Mouse (Mus musculus): ENCODE results near the gene Ywhae.

Ywhae gene

GRCm38 (mm10) chr11:75736978-75737377 lies 4.3 kb downstream of the Ywhae start:
- intact Hi-C loops (cut with DNase I) = no loop called here

- intact Hi-C loops (cut with DNase I) = no loop called here
These were observed 5.3 kb downstream of the Ywhae start for GRCm38 (mm10) chr11:75737806-75738476.

DNA sequence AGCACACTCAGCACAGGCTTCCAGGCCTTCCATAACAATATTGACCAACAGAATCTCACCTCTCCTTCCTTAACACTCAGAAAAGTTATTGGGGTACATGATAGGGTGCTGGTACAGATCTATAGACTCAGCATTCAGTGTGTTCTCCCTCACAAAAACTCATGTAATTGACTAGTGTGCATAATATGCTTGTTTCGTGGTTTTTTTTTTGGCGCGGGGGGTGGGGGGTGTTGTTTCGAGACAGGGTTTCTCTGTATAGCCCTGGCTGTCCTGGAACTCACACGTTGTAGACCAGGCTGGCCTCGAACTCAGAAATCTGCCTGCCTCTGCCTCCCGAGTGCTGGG lies 5.8 kb downstream of the Ywhae start:
- intact Hi-C loops (cut with DNase I) = no loop called here

DNA sequence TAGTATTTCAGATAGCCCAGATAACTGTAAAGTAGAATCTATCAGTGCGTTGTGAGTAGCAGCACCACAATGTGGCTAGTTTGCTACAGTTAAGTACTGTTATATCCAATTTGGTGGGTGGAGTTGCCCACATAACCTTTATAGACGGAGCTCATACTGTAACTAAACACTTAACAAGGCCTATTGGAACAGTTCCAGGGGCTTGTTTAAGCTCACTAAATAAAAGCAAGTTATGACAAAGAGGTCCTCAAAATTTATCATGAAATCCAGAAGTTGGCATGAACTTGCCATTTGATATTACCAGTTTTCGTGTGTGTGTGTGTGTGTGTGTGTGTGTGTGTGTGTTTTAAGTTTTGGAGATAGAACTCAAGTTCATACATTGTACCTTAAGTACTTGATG lies 7.5 kb downstream of the Ywhae start:
- intact Hi-C loops (cut with DNase I) = no loop called here

- intact Hi-C loops (cut with DNase I) = no loop called here
These were observed 8.9 kb downstream of the Ywhae start for GRCm38 (mm10) chr11:75741615-75742014.

GRCm38 (mm10) chr11:75744761-75745160 lies 12.1 kb downstream of the Ywhae start:
- intact Hi-C loops (cut with DNase I) = no loop called here

- intact Hi-C loops (cut with DNase I) = no loop called here
These were observed 17.9 kb downstream of the Ywhae start for GRCm38 (mm10) chr11:75750537-75750936.

DNA sequence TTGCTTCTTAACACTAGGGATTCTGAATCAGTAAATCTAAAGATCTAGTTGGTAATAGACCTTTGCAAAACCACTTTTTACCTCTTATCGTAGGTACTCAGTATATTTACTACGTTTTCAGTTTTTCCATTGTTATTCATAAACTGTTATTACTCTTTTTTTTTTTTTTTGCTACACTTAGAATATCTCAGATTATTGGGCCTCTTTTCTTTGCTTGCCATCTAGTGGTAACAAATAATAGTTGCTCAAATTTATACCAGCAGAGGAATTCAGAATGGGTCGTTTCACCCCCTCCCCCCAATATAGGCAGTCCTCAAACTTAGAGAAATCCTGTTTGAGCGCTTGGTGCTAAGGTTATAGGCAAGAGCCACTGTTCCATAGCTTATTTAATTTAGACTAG lies 18.4 kb downstream of the Ywhae start:
- intact Hi-C loops (cut with DNase I) = no loop called here

DNA sequence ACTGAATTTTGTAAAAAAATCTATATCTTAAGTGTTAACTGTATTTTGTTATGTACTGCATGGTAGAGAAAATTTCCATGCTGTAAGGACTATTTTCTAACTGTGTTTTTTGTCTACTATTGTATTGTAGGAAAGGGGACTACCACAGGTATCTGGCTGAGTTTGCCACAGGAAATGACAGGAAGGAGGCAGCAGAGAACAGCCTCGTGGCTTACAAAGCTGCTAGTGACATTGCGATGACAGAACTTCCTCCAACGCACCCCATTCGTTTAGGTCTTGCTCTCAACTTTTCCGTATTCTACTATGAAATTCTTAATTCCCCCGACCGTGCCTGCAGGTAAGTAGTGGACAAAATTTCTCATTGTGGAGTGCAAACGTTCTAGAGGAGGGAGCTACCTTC lies 24.0 kb downstream of the Ywhae start:
- intact Hi-C loops (cut with DNase I) = no loop called here

GRCm38 (mm10) chr11:75758553-75758952 lies 25.9 kb downstream of the Ywhae start:
- intact Hi-C loops (cut with DNase I) = no loop called here

- intact Hi-C loops (cut with DNase I) = no loop called here
These were observed 28.1 kb downstream of the Ywhae start for GRCm38 (mm10) chr11:75760785-75761184.

GRCm38 (mm10) chr11:75762708-75763107 lies 30.0 kb downstream of the Ywhae start:
- intact Hi-C loops (cut with DNase I) = no loop called here

- intact Hi-C loops (cut with DNase I) = no loop called here
These were observed 31.9 kb downstream of the Ywhae start for GRCm38 (mm10) chr11:75764521-75765023.

- intact Hi-C loops (cut with DNase I) = no loop called here
These were observed 32.5 kb downstream of the Ywhae start for GRCm38 (mm10) chr11:75765161-75765560.

DNA sequence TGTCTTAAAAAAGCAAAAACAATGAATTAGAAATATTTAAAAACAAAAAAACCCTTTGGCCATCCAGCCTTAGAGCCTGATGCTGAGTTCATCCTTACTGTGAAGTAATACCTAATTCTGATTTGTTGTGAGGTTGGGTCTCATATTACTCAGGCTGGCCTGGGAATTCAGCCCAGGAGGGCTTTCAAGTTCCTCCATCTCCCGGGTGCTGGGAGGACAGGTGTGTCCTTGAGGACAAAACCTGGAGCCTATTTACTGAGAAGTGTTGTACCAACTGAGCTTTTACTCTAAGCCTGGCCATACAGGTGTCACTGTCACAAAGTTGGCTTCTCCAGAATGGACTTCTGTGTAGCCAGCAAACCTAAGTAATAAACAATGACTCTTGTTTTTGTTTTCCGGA lies 34.3 kb downstream of the Ywhae start:
- intact Hi-C loops (cut with DNase I) = no loop called here

DNA sequence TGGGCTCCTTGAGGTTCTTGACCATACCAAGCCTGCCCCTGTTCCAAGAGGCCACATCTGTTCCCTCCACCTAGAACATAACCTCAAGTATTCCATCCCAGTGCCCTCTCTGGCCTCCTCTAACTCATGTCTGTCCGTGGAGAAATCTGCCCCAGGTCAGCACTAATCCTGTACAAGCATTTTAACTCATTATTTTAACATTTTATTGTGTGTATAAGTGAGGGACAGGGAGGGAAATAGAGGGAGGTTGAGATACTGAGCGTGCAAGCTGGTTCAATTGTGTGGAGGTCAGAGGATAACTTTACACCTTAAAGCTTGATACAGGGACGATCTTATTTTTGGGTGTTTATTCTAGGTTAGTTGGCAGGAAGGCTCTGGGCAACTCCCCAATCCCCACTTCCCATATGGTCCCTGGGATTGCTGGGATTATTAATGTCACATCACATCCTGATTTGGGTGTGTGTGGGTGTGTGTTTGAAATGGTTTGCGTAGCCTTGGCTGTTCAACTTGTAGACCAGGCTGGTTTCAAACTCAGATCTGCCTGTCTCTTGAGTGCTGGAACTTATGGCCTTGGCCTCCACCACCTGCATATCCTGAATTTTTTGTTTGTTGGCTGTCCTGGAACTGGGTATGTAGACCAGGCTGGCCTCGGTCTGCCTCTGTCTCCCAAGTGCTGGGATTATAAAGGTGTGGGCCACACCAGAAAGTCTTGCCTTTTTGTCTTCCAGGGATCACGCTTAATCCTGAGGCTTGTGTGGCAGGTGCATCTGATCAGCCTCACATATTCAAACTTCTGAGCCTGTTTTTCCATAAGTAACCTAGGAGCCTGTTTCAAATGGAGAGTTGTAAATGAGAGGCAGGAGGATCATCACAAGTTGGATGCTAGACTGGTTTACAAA lies 35.7 kb downstream of the Ywhae start:
- intact Hi-C loops (cut with DNase I) = no loop called here

DNA sequence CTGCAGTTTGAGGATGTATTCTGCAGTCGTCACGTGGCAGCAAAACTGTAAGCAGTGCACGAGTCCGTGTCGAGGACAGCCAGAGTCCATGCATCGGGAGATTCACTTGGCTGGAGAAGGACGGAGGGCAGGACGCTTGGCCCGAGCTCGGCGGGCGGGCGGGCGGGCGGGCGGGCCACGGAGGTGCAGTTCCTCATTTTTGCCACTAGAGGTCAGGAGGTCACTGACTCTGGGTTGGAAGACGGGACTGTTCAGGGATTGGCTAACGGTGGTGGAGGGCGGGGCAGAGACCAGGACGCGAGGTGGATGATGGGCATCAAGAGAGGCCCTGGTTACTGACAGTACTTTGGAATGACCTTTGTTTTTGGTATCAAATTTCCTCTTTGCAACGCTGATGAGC lies 36.5 kb downstream of the Ywhae start:
- intact Hi-C loops (cut with DNase I) = no loop called here

DNA sequence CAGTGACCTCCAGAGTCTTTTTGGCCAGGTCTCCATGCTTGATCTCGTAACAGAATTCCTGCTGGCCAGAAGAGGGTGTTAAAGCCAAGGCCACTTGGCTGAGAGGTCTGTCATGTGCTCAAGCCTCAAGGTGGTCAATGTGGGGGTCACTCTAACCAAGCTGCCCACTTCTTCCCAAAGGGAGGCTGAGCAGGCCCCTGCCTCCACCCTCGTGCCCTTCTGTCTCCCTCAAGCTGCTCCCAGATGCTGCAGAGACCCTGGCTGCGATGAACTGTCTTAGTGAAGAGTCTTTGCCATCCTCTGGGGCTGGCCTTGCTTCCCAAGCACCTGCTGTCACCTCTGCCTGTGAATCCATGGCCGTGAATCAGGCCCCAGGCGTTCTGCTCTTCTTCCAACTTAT lies 39.9 kb downstream of the Ywhae start:
- intact Hi-C loops (cut with DNase I) = no loop called here

DNA sequence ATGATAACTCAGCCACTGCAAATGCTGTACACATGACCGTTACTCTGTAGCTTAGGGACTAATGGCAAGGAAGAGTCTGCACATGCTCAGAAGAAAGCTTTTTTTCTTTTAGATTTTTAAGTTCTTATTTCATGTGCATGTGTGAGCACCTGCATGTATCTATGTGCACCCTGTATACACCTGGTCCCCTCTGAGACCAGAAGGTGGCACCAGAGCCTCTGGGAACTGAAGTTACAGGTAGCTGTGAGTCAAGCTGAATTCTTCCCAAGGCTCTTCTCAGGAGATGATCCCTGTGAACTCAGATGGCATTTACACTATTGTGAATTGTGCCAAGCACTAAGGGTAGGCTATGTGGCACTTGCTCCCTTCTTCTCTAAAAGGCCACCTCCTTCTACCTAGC lies 43.2 kb downstream of the Ywhae start:
- intact Hi-C loops (cut with DNase I) = loop anchor here (5.0 kb wide), 1 partner anchor 396 kb away; no protein-coding TSS in a partner anchor

- intact Hi-C loops (cut with DNase I) = loop anchor here (2.0 to 5.0 kb wide), 2 partner anchors 120 to 187 kb away; no protein-coding TSS in a partner anchor
These were observed 49.2 kb downstream of the Ywhae start for GRCm38 (mm10) chr11:75781919-75782318.

- intact Hi-C loops (cut with DNase I) = loop anchor here (2.0 to 5.0 kb wide), 2 partner anchors 119 to 185 kb away; no protein-coding TSS in a partner anchor
These were observed 51.1 kb downstream of the Ywhae start for GRCm38 (mm10) chr11:75783799-75784198.

- intact Hi-C loops (cut with DNase I) = no loop called here
These were observed 53.2 kb downstream of the Ywhae start for GRCm38 (mm10) chr11:75785897-75786296.

Measured in adrenal gland (tissue).